8 mouse cellular contexts compared by ENCODE assay signal in genomic region chr16:33583881-33584454, GRCm38 (mm10).
DNase-seq lines count a peak whose midpoint lies in the region; ATAC-seq and TF ChIP-seq lines count a peak whose summit lies in the region.

No protein-coding gene starts in this region.

- H3K36me3 ChIP-seq in forebrain, embryonic 13.5 days (ENCODE audit: poor library complexity, severe bottlenecking) = no peaks in the 10 kb centered on the region
- H3K36me3 ChIP-seq in hindbrain, embryonic 13.5 days = no peaks in the 10 kb centered on the region
- no peaks in the 10 kb centered on the region for H3K36me3 ChIP-seq in limb, embryonic 14.5 days (ENCODE audit: control insufficient read depth, insufficient read depth, low read length)
- H3K36me3 ChIP-seq in midbrain, embryonic 13.5 days = no peaks in the 10 kb centered on the region

- peak overlapping the region; percentile 12 for H3K9ac ChIP-seq in forebrain, embryonic 13.5 days
- peak overlapping the region; percentile 35 for H3K9ac ChIP-seq in hindbrain, embryonic 13.5 days
- peak overlapping the region; percentile 36 for H3K9ac ChIP-seq in limb, embryonic 14.5 days (ENCODE audit: low read depth, low read length, severe bottlenecking)
- H3K9ac ChIP-seq in midbrain, embryonic 13.5 days (replicated peaks) = peak overlapping the region; percentile 48

- no peak for TF ChIP-seq POLR2A in limb, embryonic 14.5 days (IDR thresholded peaks at IDR 0.05; ENCODE audit: borderline replicate concordance, extremely low read depth, insufficient read depth, insufficient read length)

- no peaks in the 10 kb centered on the region for H3K27me3 ChIP-seq in forebrain, embryonic 13.5 days
- H3K27me3 ChIP-seq in hindbrain, embryonic 13.5 days = no peaks in the 10 kb centered on the region
- no peaks in the 10 kb centered on the region for H3K27me3 ChIP-seq in limb, embryonic 14.5 days (ENCODE audit: control insufficient read depth, insufficient read depth, low read length)
- no peaks in the 10 kb centered on the region for H3K27me3 ChIP-seq in midbrain, embryonic 13.5 days

- peak; percentile 42 for ATAC-seq in forebrain, embryonic 13.5 days
- peak; percentile 36; the same call in 1 of the 2 replicates for ATAC-seq in hindbrain, embryonic 13.5 days (ENCODE audit: low FRiP score)
- ATAC-seq in limb, embryonic 14.5 days (ENCODE audit: low FRiP score, low read depth) = no peak
- peak; percentile 49 for ATAC-seq in midbrain, embryonic 13.5 days

- H3K4me1 ChIP-seq in forebrain, embryonic 13.5 days = peaks cover 43% of the 10 kb centered on the region
- H3K4me1 ChIP-seq in hindbrain, embryonic 13.5 days (replicated peaks) = peaks cover 49% of the 10 kb centered on the region
- H3K4me1 ChIP-seq in limb, embryonic 14.5 days (ENCODE audit: control insufficient read depth, insufficient read depth, low read length) = peaks cover 36% of the 10 kb centered on the region
- H3K4me1 ChIP-seq in midbrain, embryonic 13.5 days (replicated peaks) = peaks cover 49% of the 10 kb centered on the region

- DNase-seq in adrenal gland, adult (ENCODE audit: inconsistent age in 2 of 2, low spot score in 1 of 2) = peak; percentile 65 to 76
- DNase-seq in adrenal gland, adult 8-10 months = no peak
- no peak for DNase-seq in limb, embryonic 14.5 days (ENCODE audit: low spot score)
- DNase-seq in thymus, postnatal 36 days = peak; percentile 35 to 36
- DNase-seq in right cerebral cortex, postnatal 36 days (ENCODE audit: low spot score in 2 of 2) = no peak

- H3K9me3 ChIP-seq in forebrain, embryonic 13.5 days (replicated peaks) = no peaks in the 10 kb centered on the region
- H3K9me3 ChIP-seq in hindbrain, embryonic 13.5 days = no peaks in the 10 kb centered on the region
- H3K9me3 ChIP-seq in limb, embryonic 14.5 days (ENCODE audit: control insufficient read depth, low read length) = no peaks in the 10 kb centered on the region
- no peaks in the 10 kb centered on the region for H3K9me3 ChIP-seq in midbrain, embryonic 13.5 days

- WGBS in forebrain, embryonic 13.5 days = 34% methylated on average over 19 of the region's 19 CpGs
- 24% methylated on average over 19 of the region's 19 CpGs for WGBS in hindbrain, embryonic 13.5 days
- 23% methylated on average over 19 of the region's 19 CpGs for WGBS in limb, embryonic 14.5 days
- 29% methylated on average over 19 of the region's 19 CpGs for WGBS in midbrain, embryonic 13.5 days

- H3K27ac ChIP-seq in forebrain, embryonic 13.5 days = peak overlapping the region; percentile 82
- H3K27ac ChIP-seq in hindbrain, embryonic 13.5 days = peak overlapping the region; percentile 60
- peak overlapping the region; percentile 69 for H3K27ac ChIP-seq in limb, embryonic 14.5 days (replicated peaks; ENCODE audit: low read depth, low read length)
- H3K27ac ChIP-seq in midbrain, embryonic 13.5 days = peak overlapping the region; percentile 76

- H3K4me3 ChIP-seq in forebrain, embryonic 13.5 days = peak overlapping the region; percentile 15; the same call in 1 of the 2 replicates
- peak overlapping the region; percentile 19; the same call in 1 of the 2 replicates for H3K4me3 ChIP-seq in hindbrain, embryonic 13.5 days
- peak overlapping the region; percentile 6; the same call in 1 of the 2 replicates for H3K4me3 ChIP-seq in limb, embryonic 14.5 days (replicated peaks; ENCODE audit: low read length)
- peak overlapping the region; percentile 13; the same call in 1 of the 2 replicates for H3K4me3 ChIP-seq in midbrain, embryonic 13.5 days (replicated peaks)

- peak overlapping the region; percentile 49 for H3K4me2 ChIP-seq in forebrain, embryonic 13.5 days
- peak overlapping the region; percentile 48 for H3K4me2 ChIP-seq in hindbrain, embryonic 13.5 days
- H3K4me2 ChIP-seq in limb, embryonic 14.5 days (replicated peaks; ENCODE audit: low read depth, low read length, severe bottlenecking) = peak overlapping the region; percentile 45
- H3K4me2 ChIP-seq in midbrain, embryonic 13.5 days (replicated peaks) = peak overlapping the region; percentile 45

Comparison
In these comparisons a context has a peak if more than half of its experiments do, and no peak if none do; other contexts are left out.
1. DNase-seq: peak in adrenal gland, adult (2 of 2) and thymus, postnatal 36 days (2 of 2); none in adrenal gland, adult 8-10 months (single experiment), limb, embryonic 14.5 days (single experiment) and right cerebral cortex, postnatal 36 days (0 of 2).
2. Peak in every context shown above with its lines, with median percentiles within 50 percentile points of each other: H3K27ac ChIP-seq, H3K4me2 ChIP-seq, H3K4me3 ChIP-seq and H3K9ac ChIP-seq.